Mouse (Mus musculus) bone marrow macrophage, adult 2 months (primary cell): ENCODE measurements around the gene Gm42906.

ENCODE experiments used
- CTCF ChIP-seq: IDR thresholded peaks from 2 replicates; pipeline ENCODE4 v1.5.1; 2012; ENCODE audit warnings: low read depth, mild to moderate bottlenecking, low read length, moderate library complexity
- POLR2A ChIP-seq: IDR thresholded peaks from 2 replicates; pipeline ENCODE4 v1.6.1; 2012; ENCODE audit warnings: mild to moderate bottlenecking, low read depth, low read length, borderline replicate concordance

DNA sequence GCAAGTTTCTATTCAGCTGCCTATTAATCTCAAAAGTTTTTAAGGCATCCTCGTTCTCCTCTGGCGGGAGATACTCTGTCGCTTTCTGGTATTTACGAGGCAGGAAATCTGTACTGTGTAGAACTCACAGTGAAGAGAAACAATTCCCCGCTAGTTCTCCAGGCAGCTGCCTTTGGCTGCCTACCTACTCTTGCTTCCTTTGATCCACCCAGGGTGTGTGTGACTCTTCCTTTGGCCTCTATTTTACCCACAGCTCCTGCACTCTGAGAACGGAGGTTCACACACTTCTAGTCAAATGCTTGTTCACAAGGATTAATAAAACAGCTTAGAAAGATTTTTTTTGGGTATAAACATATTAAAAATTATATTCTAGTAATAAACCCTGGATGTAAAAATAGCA, 338.8 kb downstream of the Gm42906 start:
- TF ChIP-seq CTCF (no peak), POLR2A (no peak)
